In genomic region chr14:57529086-57529785, GRCm38 (mm10) we compare ENCODE assay signal across 9 mouse cellular contexts. TPM values are rescaled to one million over a fixed set of nuclear protein-coding genes. Genes with fewer than 3 reads are reported as not detected.
DNase-seq lines count a peak whose midpoint lies in the region; ATAC-seq and TF ChIP-seq lines count a peak whose summit lies in the region.
"Had no signal": no experiment of that assay in that cellular context is flagged by ENCODE, and none has a peak within 500 bp of the region (broad histone marks: within the 10 kb centered on the region; RNA-seq: fewer than 3 reads in every experiment).

No protein-coding gene starts in this region.

- H3K9me3 ChIP-seq in megakaryocyte, embryonic 14.5 days, result no peaks in the 10 kb centered on the region
- H3K9me3 ChIP-seq in hindbrain, postnatal 0 days (ENCODE audit: low read length), result no peaks in the 10 kb centered on the region
- H3K9me3 ChIP-seq in forebrain, embryonic 14.5 days (replicated peaks; ENCODE audit: control insufficient read depth, low read length), result no peaks in the 10 kb centered on the region

- peak overlapping the region; percentile 79 for H3K4me3 ChIP-seq in megakaryocyte, embryonic 14.5 days (replicated peaks)
- H3K4me3 ChIP-seq in hindbrain, postnatal 0 days (ENCODE audit: low read length), result no peak overlapping the region
- H3K4me3 ChIP-seq in forebrain, embryonic 14.5 days (ENCODE audit: low read depth, low read length), result no peak overlapping the region

- no peaks in the 10 kb centered on the region for H3K36me3 ChIP-seq in megakaryocyte, embryonic 14.5 days (replicated peaks; ENCODE audit: low read length)
- no peaks in the 10 kb centered on the region for H3K36me3 ChIP-seq in hindbrain, postnatal 0 days (ENCODE audit: insufficient read depth, low read length)
- no peaks in the 10 kb centered on the region for H3K36me3 ChIP-seq in forebrain, embryonic 14.5 days (ENCODE audit: control insufficient read depth, insufficient read depth, low read length)

- no peak for ATAC-seq in megakaryocyte, adult 5-6 weeks (ENCODE audit: poor library complexity, severe bottlenecking)
- ATAC-seq in hindbrain, postnatal 0 days, result no peak
- ATAC-seq in forebrain, embryonic 14.5 days, result no peak

- no peak overlapping the region for H3K9ac ChIP-seq in hindbrain, postnatal 0 days (replicated peaks; ENCODE audit: low read length)
- H3K9ac ChIP-seq in forebrain, embryonic 14.5 days (ENCODE audit: low read length), result no peak overlapping the region

- peaks cover 65% of the 10 kb centered on the region for H3K4me1 ChIP-seq in megakaryocyte, embryonic 14.5 days
- H3K4me1 ChIP-seq in hindbrain, postnatal 0 days (ENCODE audit: insufficient read depth, low read length), result peaks cover 5% of the 10 kb centered on the region; the same call in 1 of the 2 replicates
- peaks cover 10% of the 10 kb centered on the region for H3K4me1 ChIP-seq in forebrain, embryonic 14.5 days (ENCODE audit: control insufficient read depth, insufficient read depth, low read length)

- intact Hi-C loops in heart, postnatal 10 days (cut with DNase I), result no loop called here

- 54% methylated on average over 10 of the region's 10 CpGs for WGBS in hindbrain, postnatal 0 days
- WGBS in forebrain, embryonic 14.5 days, result 57% methylated on average over 10 of the region's 10 CpGs

- peak; percentile 79 for DNase-seq in adrenal gland, postnatal 14 days
- peak; percentile 80 to 81 for DNase-seq in heart, postnatal 10 days
- peak; percentile 48 for DNase-seq in right cerebral cortex, postnatal 14 days
- DNase-seq in hindbrain, postnatal 0 days (ENCODE audit: low spot score), result no peak
- DNase-seq in urinary bladder, postnatal 10 days (ENCODE audit: low spot score), result no peak
- no peak for DNase-seq in forebrain, embryonic 14.5 days (ENCODE audit: low spot score)
- DNase-seq: thymus, postnatal 14 days had no signal

- peaks cover 23% of the 10 kb centered on the region for H3K27me3 ChIP-seq in megakaryocyte, embryonic 14.5 days (replicated peaks)
- H3K27me3 ChIP-seq in hindbrain, postnatal 0 days (ENCODE audit: insufficient read depth, low read length), result no peaks in the 10 kb centered on the region
- no peaks in the 10 kb centered on the region for H3K27me3 ChIP-seq in forebrain, embryonic 14.5 days (replicated peaks; ENCODE audit: control insufficient read depth, insufficient read depth, low read length)

- no peak for TF ChIP-seq CTCF in hindbrain, postnatal 0 days (IDR thresholded peaks at IDR 0.05; ENCODE audit: low read depth)

- H3K4me2 ChIP-seq in hindbrain, postnatal 0 days (ENCODE audit: low read depth, low read length), result no peak overlapping the region
- H3K4me2 ChIP-seq in forebrain, embryonic 14.5 days (ENCODE audit: low read length), result no peak overlapping the region

- no peak overlapping the region for H3K27ac ChIP-seq in hindbrain, postnatal 0 days
- H3K27ac ChIP-seq in forebrain, embryonic 14.5 days (ENCODE audit: low read depth, low read length), result no peak overlapping the region

RNA-seq across cellular contexts. Expression of gene Il17d, which starts 4.7 kb away (rescaled TPM):
- not detected in 2 replicates for polyA plus RNA-seq in megakaryocyte, embryonic 14.5 days (2012; ENCODE audit: insufficient read depth, low replicate concordance)
- total RNA-seq in megakaryocyte, adult 5-6 weeks (2015), result not detected in 2 replicates
- total RNA-seq in megakaryocyte, adult 5-6 weeks (2017), result not detected in 2 replicates
- 2.0 and 3.7 TPM in 2 replicates for total RNA-seq in adrenal gland, postnatal 14 days (2021)
- 1 to 10 TPM; 8.4 to 8.8 TPM for total RNA-seq in heart, postnatal 10 days (2021)
- 35.5 and 35.8 TPM in 2 replicates for total RNA-seq in hindbrain, postnatal 0 days (2014; rRNA removed)
- 5.9 and 6.1 TPM in 2 replicates for polyA plus RNA-seq in hindbrain, postnatal 0 days (2015; fragmentation: Nextera tagmentation; extraction: Ambion mirVana)
- polyA plus RNA-seq in forebrain, embryonic 14.5 days (2014; fragmentation: Nextera tagmentation; extraction: Ambion mirVana), result 1.9 and 2.4 TPM in 2 replicates

RNA-seq across cellular contexts. Expression of gene Eef1akmt1, which starts 42.2 kb away (rescaled TPM):
- polyA plus RNA-seq in megakaryocyte, embryonic 14.5 days (2012; ENCODE audit: insufficient read depth, low replicate concordance), result 2.2 TPM in 1 of 2 replicates, not detected in the other
- 47.8 and 51.2 TPM in 2 replicates for total RNA-seq in megakaryocyte, adult 5-6 weeks (2015)
- 19.4 and 25.6 TPM in 2 replicates for total RNA-seq in megakaryocyte, adult 5-6 weeks (2017)
- total RNA-seq in adrenal gland, postnatal 14 days (2021), result 26.2 and 34.2 TPM in 2 replicates
- 10 to 100 TPM; 32.4 to 32.6 TPM for total RNA-seq in heart, postnatal 10 days (2021)
- total RNA-seq in hindbrain, postnatal 0 days (2014; rRNA removed), result 21.6 and 32.9 TPM in 2 replicates
- 69.9 and 71.2 TPM in 2 replicates for polyA plus RNA-seq in hindbrain, postnatal 0 days (2015; fragmentation: Nextera tagmentation; extraction: Ambion mirVana)
- 116 and 132 TPM in 2 replicates for polyA plus RNA-seq in forebrain, embryonic 14.5 days (2014; fragmentation: Nextera tagmentation; extraction: Ambion mirVana)

Comparison
In these comparisons a context has a peak if more than half of its experiments do, and no peak if none do; other contexts are left out.
1. DNase-seq: peak in adrenal gland, postnatal 14 days (single experiment), heart, postnatal 10 days (2 of 2) and right cerebral cortex, postnatal 14 days (single experiment); none in hindbrain, postnatal 0 days (single experiment), urinary bladder, postnatal 10 days (single experiment) and forebrain, embryonic 14.5 days (single experiment).